Mouse (Mus musculus) cerebellum, adult 2 months (tissue): Measurements from ENCODE around the gene Tll2.

Source experiments
- CTCF ChIP-seq: fragments of 200-500 bp; IDR thresholded peaks from 2 replicates; pipeline ENCODE4 v1.5.1; 2011; ENCODE audit warnings: low read depth, mild to moderate bottlenecking, control low read depth, low read length, moderate library complexity, borderline replicate concordance; ENCODE audit not compliant: insufficient read depth
- POLR2A ChIP-seq: fragments of 200-500 bp; IDR thresholded peaks from 2 replicates; pipeline ENCODE4 v1.6.1; 2011; ENCODE audit warnings: low read length, control low read depth, borderline replicate concordance; ENCODE audit not compliant: insufficient read depth

DNA sequence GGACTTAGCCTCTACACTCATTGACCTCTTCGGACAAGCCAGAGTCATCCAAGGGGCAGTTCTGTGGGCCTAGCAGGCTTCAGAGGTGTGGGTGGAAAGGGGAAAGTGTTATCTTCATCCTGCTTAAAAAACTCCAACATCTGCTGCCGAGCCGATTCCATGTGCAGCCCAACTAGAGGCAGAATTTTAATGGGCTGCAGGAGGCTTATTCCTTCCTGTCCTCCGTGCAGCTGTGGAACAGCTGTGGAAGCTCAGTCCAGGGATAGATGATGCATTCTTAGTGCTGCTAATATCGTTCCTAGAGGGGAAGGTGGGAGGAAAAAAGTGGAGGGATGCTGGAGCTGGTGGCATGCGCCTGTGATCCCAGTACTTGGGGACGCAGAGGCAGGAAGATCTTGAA is 52.0 kb downstream of the Tll2 start:
- TF ChIP-seq CTCF (no peak), POLR2A (no peak)
